Mouse (Mus musculus): ENCODE data around the gene Tgfbr3.

The Tgfbr3 gene

GRCm38 (mm10) chr5:107289234-107289764 is at the start of gene Tgfbr3:
Tgfbr3 (minus strand) TSS chr5:107289629.
- DNase-seq (ENCODE audit: low read depth, low spot score) = peak; percentile 42

DNA sequence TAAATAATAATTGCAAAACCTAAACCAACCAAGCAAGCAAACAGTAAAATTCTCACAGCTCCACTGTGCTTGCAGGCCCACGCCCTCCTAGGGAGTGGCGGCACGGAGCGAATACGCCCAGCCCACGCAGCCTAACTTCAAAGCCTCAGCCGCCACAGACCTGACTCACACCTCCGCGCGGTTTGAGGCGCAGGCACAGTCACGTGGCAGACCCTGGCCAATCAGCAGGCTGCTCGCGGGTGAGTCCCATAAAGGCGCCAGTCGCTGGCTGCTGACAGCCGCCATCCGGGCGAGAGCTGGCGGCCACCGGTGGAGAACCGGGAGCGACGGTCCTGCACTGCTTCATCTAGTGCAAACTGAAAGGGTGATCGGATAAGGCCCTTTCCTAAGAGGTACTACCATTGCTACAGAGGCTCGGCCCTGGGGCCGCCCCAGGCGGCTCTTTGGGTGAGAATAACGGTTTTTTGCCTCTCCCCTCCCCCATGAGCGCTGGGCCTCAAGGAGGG is 41.5 kb upstream of the Tgfbr3 start, which contains the start of gene Brdt:
TSS of gene Brdt (plus strand) at position 244 of the 506 bp plus-strand sequence.
- DNase-seq (ENCODE audit: low read depth, low spot score) = no peak

GRCm38 (mm10) chr5:107320703-107321102 is 31.3 kb upstream of the Tgfbr3 start:
- DNase-seq (ENCODE audit: low read depth, low spot score) = peak; percentile 8

- DNase-seq (ENCODE audit: low read depth, low spot score) = no peak
These were observed 27.7 kb upstream of the Tgfbr3 start for GRCm38 (mm10) chr5:107317141-107317540.

- no peak for DNase-seq (ENCODE audit: low read depth, low spot score)
These were observed 18.0 kb upstream of the Tgfbr3 start for GRCm38 (mm10) chr5:107307432-107307831.

DNA sequence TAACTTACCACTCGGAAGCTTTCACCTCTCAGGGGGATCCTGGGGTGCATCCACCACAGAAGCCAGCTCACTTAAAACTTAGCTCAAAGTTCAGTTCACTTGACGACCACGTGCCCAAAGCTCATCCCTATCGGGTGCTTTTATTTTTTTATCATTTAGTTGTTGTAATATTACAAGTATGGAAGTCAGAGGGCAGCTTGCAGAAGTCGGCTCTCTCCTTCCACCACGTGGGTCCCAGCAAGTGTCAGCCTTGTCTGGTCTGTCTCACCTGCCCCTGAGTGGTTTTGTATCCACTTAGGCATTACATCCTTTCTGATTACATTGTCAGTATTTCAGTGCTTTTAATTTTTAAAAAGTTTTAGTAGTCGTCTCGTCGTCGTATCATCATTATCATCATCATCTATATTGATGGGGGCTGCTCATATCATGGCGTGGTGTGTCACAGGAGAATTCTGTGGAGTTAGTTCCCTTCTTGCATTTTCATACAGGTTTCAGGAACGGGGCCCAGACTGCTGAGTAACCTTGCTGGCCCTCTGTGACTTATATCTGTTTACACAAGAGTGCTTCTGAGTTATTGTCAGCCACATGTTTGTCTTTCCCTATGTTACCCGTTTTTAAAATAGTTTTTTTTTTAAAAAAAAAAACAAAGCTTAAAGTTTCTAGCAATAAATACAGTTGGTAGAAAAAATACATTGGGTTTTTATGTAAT is 14.8 kb upstream of the Tgfbr3 start:
- DNase-seq (ENCODE audit: low read depth, low spot score) = no peak

DNA sequence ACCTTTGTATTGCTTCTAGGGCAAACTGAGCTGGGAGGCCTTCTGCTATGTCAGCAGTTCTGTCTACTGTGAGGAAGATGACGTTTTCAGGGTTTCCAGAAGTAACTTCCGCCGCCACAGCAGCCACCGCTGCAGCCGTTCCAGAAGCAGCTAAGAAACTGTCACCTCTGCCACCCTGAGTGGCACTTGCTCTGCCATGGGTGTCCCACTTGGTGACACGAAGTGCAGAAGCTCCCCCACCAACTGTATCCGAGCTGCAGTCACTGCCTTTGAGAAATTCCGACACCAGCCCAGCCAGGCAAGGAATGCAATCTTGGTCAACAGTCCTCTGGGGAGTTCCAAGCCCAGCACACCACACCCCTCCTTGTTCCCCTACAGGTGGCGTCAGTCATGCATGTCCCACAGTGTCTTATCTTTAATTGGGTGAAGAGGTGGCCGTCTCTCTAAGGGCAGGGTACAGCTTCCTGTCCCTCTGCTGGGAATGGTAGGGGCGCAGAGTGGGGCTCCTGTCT is 14.0 kb upstream of the Tgfbr3 start:
- DNase-seq (ENCODE audit: low read depth, low spot score) = no peak

- DNase-seq (ENCODE audit: low read depth, low spot score) = no peak
These were observed 9.4 kb upstream of the Tgfbr3 start for GRCm38 (mm10) chr5:107298854-107299253.

GRCm38 (mm10) chr5:107296512-107297322 is 7.3 kb upstream of the Tgfbr3 start:
- DNase-seq (ENCODE audit: low read depth, low spot score) = no peak

- DNase-seq (ENCODE audit: low read depth, low spot score) = no peak
These were observed 6.5 kb upstream of the Tgfbr3 start for GRCm38 (mm10) chr5:107295817-107296511.

DNA sequence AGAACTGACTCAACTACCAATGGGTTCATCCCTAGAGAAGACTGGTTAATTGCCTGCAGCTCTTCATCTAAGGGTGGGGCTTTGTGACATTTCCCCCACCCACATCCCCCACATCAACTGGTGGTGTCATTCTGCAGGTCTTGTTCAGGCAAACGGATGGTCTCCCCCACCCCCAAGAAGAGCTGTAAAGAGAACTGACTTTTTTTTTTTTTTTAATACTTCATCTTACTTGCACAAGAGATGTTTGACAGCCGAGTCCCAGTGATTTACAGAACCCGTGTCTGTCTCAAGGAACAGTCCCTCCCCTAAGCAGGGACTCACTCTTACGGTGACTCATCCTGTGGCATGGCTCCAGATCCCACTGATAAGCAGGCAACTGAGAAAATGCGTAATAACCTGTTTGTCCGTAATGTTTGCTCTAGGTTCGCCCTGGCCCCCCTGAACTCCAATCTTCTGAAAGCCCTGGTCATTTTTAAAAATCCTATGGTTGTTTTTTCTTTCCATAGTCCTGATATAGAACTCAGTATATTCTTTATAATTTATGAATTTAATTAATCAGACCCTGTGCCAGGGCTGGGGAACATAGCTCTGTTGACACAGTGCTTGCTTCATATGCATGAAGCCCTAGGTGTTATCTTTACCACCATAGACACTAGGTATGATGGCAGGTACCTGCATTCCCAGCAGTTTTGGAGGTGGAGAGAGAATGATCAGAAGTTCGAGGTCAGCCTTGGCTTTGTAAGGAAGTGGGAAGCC is 5.8 kb upstream of the Tgfbr3 start:
- no peak for DNase-seq (ENCODE audit: low read depth, low spot score)

DNA sequence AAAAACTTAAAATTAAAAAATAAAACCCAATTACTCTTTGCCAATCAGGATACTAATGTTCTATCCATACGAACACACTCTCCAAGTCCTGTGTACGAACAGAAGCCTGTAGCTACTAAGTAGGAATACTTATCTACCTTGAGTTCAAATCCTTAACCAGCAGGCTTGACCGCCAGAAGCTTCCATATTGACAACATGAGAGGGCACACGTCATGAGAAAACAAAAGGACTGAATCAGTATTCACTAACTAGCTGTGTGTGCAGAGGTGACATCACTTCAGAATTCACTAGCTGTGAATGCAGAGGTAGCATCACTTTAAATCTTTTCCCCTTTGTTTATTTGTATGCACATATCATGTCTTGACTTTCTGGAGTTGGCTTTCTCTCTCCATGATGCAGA is 4.6 kb upstream of the Tgfbr3 start:
- DNase-seq (ENCODE audit: low read depth, low spot score) = no peak

DNA sequence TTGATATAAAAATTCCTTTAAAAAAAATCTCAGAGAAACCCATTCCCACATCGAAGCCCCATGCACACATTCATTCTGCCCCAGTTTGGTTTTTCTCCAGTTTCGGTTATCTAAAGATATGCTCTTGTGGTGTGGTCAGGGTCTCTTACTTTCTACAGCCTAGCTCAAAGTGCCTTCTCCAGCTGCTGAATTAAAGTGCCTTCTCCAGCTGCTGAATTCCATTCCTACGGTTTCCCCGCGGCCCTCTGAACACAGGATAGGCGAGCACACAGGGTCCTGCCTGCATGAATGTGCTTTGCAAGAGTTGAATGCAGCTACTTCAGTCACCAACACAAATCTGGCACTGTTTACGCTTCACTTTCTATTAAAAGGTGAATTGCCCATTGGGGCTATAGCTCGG is 557 bp upstream of the Tgfbr3 start:
- DNase-seq (ENCODE audit: low read depth, low spot score) = no peak

GRCm38 (mm10) chr5:107288427-107289233 is 799 bp downstream of the Tgfbr3 start:
- no peak for DNase-seq (ENCODE audit: low read depth, low spot score)

DNA sequence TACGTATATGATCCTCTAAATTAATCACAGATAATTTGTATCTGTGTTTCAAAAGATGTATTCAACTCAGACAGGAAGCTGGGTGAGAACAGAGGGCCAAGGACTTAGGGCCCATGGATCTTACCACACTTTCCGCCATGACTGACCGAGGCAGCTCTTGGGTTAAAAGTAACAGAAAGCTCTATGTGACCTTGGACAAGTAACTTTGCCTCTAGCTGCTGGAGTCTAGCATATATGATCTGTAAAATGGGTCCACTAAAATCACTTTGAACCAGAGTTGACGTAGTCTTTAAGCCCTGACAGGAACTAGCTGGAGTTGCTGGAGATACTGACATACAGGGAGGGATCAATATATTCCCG is 1.5 kb downstream of the Tgfbr3 start:
- DNase-seq (ENCODE audit: low read depth, low spot score) = no peak

DNA sequence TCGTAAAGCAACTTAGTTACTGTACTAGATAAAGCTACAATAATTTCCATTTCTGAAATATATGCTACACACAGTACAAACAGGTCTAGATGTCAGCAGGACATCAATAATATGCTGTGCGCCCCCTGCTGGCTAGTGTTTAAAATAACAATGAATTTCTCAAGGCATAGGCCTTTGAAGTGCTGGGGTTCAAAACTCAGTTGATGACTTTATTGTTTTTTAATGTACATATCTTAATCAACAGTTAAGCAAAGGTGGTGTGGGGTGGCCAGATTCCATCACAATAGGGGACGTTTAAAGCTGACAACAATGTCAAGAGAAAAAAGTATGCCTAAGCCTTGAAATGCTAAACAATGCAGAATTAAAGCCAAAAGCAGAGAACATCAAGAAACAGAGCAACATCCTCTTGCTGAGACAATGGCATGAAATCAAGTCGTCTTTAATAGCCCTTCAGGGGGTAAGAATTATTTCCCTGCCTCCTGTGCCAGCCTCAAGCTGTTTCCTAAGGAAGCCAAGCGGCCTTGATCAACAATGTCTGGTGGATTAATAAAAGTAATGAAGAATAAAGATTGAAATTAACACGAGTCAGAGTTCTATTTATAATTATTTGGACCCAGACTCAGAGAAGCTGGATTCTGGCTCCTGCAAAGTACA is 2.0 kb downstream of the Tgfbr3 start:
- no peak for DNase-seq (ENCODE audit: low read depth, low spot score)

DNA sequence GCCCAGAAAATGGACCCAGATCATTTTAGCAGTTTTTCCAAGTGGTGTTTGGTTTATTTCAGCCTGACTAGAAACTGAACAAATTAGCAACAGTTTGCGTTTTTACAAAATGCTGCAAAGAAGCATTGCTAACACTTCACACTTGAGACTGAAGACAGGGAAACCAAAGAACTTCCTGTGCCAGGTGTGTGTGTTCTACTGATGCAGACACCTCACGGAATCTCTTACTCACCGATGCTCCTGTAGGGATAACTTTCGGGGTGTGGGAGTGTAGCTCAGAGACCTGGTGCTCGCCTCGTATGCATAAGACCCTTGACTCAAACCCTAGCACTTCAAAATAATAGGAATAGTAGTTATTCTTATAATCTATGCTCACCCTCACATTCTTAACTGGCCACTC is 3.9 kb downstream of the Tgfbr3 start:
- DNase-seq (ENCODE audit: low read depth, low spot score) = no peak

DNA sequence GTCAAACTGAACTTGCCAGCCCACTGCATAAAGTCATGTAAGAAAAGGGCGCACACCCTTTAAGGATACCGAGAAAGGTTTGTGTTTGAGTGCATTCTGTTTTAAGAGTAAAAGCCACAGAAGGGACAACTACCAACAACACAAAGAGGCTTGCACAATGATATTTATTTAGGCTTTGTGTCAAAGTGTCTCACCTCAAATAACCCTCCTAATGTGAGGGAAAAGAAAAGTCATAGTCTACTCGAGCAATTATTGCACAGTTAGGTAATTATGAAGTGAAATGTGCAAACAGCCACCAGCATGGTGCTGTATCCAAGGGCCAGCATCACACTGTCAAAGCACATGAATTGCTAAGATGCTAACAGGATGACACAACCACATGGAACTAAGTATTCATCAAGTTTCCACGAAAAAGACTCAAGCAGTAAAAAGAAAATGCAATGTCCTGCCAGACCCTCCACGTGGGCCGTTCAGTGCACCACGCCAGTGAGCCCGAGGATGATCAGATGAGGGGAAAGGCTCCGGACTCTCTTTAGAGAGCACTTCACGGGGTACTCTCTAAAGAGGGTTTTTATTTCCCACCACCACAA is 5.4 kb downstream of the Tgfbr3 start:
- DNase-seq (ENCODE audit: low read depth, low spot score) = no peak
